Mouse (Mus musculus): ENCODE data around the gene Slc25a35.
"Not testable (repeated sequence)": the region's sequence is repeated elsewhere in the genome, so short reads cannot be mapped to it uniquely, and the experiment has no call there.

Slc25a35 gene

GRCm38 (mm10) chr11:69005193-69005592 lies 37.3 kb downstream of the Slc25a35 start:
- in situ Hi-C loops (cut with MboI, MseI), result no loop called here

GRCm38 (mm10) chr11:69006575-69006974 lies 38.6 kb downstream of the Slc25a35 start:
- in situ Hi-C loops (cut with MboI, MseI), result not testable (repeated sequence)

GRCm38 (mm10) chr11:69008182-69009121 lies 40.5 kb downstream of the Slc25a35 start, which contains the start of gene Pfas:
Pfas (minus strand) TSS chr11:69008460.
- in situ Hi-C loops (cut with MboI, MseI), result no loop called here

- in situ Hi-C loops (cut with MboI, MseI), result no loop called here
These were observed 41.6 kb downstream of the Slc25a35 start for GRCm38 (mm10) chr11:69009508-69009907.

- in situ Hi-C loops (cut with MboI, MseI), result no loop called here
These were observed 42.7 kb downstream of the Slc25a35 start for GRCm38 (mm10) chr11:69010400-69011323.

GRCm38 (mm10) chr11:69011445-69011844 lies 43.5 kb downstream of the Slc25a35 start:
- in situ Hi-C loops (cut with MboI, MseI), result not testable (repeated sequence)

- in situ Hi-C loops (cut with MboI, MseI), result no loop called here
These were observed 44.2 kb downstream of the Slc25a35 start for GRCm38 (mm10) chr11:69012071-69012601.

- in situ Hi-C loops (cut with MboI, MseI), result no loop called here
These were observed 47.9 kb downstream of the Slc25a35 start, which contains the start of gene Ctc1 for GRCm38 (mm10) chr11:69015644-69016441. Ctc1 (plus strand) TSS chr11:69015911.

GRCm38 (mm10) chr11:69016755-69017154 lies 48.8 kb downstream of the Slc25a35 start:
- in situ Hi-C loops (cut with MboI, MseI), result no loop called here

GRCm38 (mm10) chr11:69020691-69021090 lies 52.8 kb downstream of the Slc25a35 start:
- in situ Hi-C loops (cut with MboI, MseI), result no loop called here
